Mouse (Mus musculus) forebrain, embryonic 15.5 days (tissue): ENCODE measurements around the gene Eps8l1. TPM values are rescaled to one million over a fixed set of nuclear protein-coding genes. Genes with fewer than 3 reads are reported as not detected.

Experiments used
- ATAC-seq: fragments of 200-750 bp; cut with Nextera tagmentation; replicated peaks from 2 replicates; pipeline ENCODE4 v1.8.0; 2017; ENCODE audit warnings: mild to moderate bottlenecking, moderate TSS enrichment, moderate library complexity
- H3K27ac ChIP-seq: fragments of 300-500 bp; sonication (generic); replicated peaks from 2 replicates; pipeline ENCODE4 v1.5.1; 2015; ENCODE audit warnings: mild to moderate bottlenecking, inconsistent platforms
- H3K27me3 ChIP-seq: fragments of 300-500 bp; sonication (generic); 2 replicates; pipeline ENCODE4 v1.6.1; 2015; ENCODE audit warnings: inconsistent platforms
- H3K36me3 ChIP-seq: fragments of 300-500 bp; sonication (generic); 2 replicates; pipeline ENCODE4 v1.6.1; 2015; ENCODE audit warnings: mild to moderate bottlenecking, inconsistent platforms
- H3K4me1 ChIP-seq: fragments of 300-500 bp; sonication (generic); 2 replicates; pipeline ENCODE4 v1.6.1; 2015; ENCODE audit warnings: inconsistent platforms
- H3K4me2 ChIP-seq: fragments of 300-500 bp; sonication (generic); replicated peaks from 2 replicates; pipeline ENCODE4 v1.6.1; 2015; ENCODE audit warnings: mild to moderate bottlenecking, inconsistent platforms
- H3K4me3 ChIP-seq: fragments of 300-500 bp; sonication (generic); 2 replicates; pipeline ENCODE4 v1.5.1; 2015; ENCODE audit warnings: mild to moderate bottlenecking, inconsistent platforms
- H3K9ac ChIP-seq: fragments of 300-500 bp; sonication (generic); replicated peaks from 2 replicates; pipeline ENCODE4 v1.6.1; 2015; ENCODE audit warnings: mild to moderate bottlenecking, inconsistent platforms
- H3K9me3 ChIP-seq: fragments of 300-500 bp; sonication (generic); 2 replicates; pipeline ENCODE4 v1.6.1; 2016; ENCODE audit warnings: inconsistent platforms
- WGBS: fragments of 180-500 bp; shearing (Covaris S2); methylation state at CpG from one replicate; pipeline ENCODE4 v1.1.7; 2015; ENCODE audit warnings: mixed read lengths; 5-methylcytosine and 5-hydroxymethylcytosine counted together
- microRNA-seq: library from miRNA; unstranded; fragments of <30 nt; microRNA quantifications from one replicate; pipeline ENCODE4, GENCODE M21; 2016
- polyA plus RNA-seq: library from polyadenylated mRNA; unstranded; fragments of >200 nt; fragmentation: Nextera tagmentation; extraction: Ambion mirVana; gene quantifications from 2 replicates; pipeline ENCODE4 v1.2.1, GENCODE M21; 2015

The Eps8l1 gene
- polyA plus RNA-seq, 1 experiment from 2014 or later = 7.0 TPM

- Histone ChIP-seq H3K27ac (no peak overlapping the region), H3K9ac (no peak overlapping the region), H3K27me3 (no peaks in the 10 kb centered on the region), H3K4me2 (peak overlapping the region; percentile 45; the same call in 1 of the 2 replicates), H3K36me3 (no peaks in the 10 kb centered on the region), H3K9me3 (no peaks in the 10 kb centered on the region), H3K4me3 (no peak overlapping the region), H3K4me1 (peaks cover 14% of the 10 kb centered on the region)
- no peak for ATAC-seq
- 49% methylated on average over 18 of the region's 18 CpGs for WGBS
Measured at GRCm38 (mm10) chr7:4527302-4527689, 66.8 kb downstream of the Eps8l1 start.

Small RNAs within 50 kb of the gene (microRNA-seq; reads per million reads assigned to microRNA genes)
- not detected for gene Gm24605

Other genes starting within 250 kb of the Eps8l1 start
- gene Lilra5, start 222.9 kb upstream of the Eps8l1 start, polyA plus RNA-seq = 0.11 TPM in 1 of 2 replicates, not detected in the other
- gene Ncr1, start 123.0 kb upstream of the Eps8l1 start, polyA plus RNA-seq = not detected in 2 replicates
- gene Gp6, start 62.9 kb upstream of the Eps8l1 start, polyA plus RNA-seq = 0.06 TPM in 1 of 2 replicates, not detected in the other
- gene Rdh13, start 15.0 kb upstream of the Eps8l1 start, polyA plus RNA-seq = 34.8 and 37.3 TPM in 2 replicates
- 48.4 and 50.3 TPM in 2 replicates for gene Ppp1r12c, start 41.0 kb downstream of the Eps8l1 start, polyA plus RNA-seq
- gene Tnnt1, start 55.7 kb downstream of the Eps8l1 start, polyA plus RNA-seq = 2.5 and 2.6 TPM in 2 replicates
- 1.8 and 1.9 TPM in 2 replicates for gene Tnni3, start 63.6 kb downstream of the Eps8l1 start, polyA plus RNA-seq
- 1.6 and 1.7 TPM in 2 replicates for gene Dnaaf3, start 71.8 kb downstream of the Eps8l1 start, polyA plus RNA-seq
- 158 and 164 TPM in 2 replicates for gene Syt5, start 86.9 kb downstream of the Eps8l1 start, polyA plus RNA-seq
- 0.24 and 0.52 TPM in 2 replicates for gene Ptprh, start 143.4 kb downstream of the Eps8l1 start, polyA plus RNA-seq
- 2.7 and 3.1 TPM in 2 replicates for gene Tmem86b, start 170.7 kb downstream of the Eps8l1 start, polyA plus RNA-seq
- gene Ppp6r1, start 198.3 kb downstream of the Eps8l1 start, polyA plus RNA-seq = 9.2 and 9.3 TPM in 2 replicates
- gene Hspbp1, start 224.4 kb downstream of the Eps8l1 start, polyA plus RNA-seq = 142 and 146 TPM in 2 replicates
- gene Brsk1, start 229.9 kb downstream of the Eps8l1 start, polyA plus RNA-seq = 6.7 and 7.9 TPM in 2 replicates